Mouse (Mus musculus) spleen, adult 10 weeks (tissue): ENCODE results near the gene Tcaf1. TPM values are rescaled to one million over a fixed set of nuclear protein-coding genes. Genes with fewer than 3 reads are reported as not detected.

Source experiments
- polyA plus RNA-seq: library from polyadenylated mRNA; stranded (reverse); fragments of 350-450 nt; fragmentation: Illumina TruSeq; extraction: RNeasy Lipid Tissue Mini Kit (QIAGEN cat#74804); gene quantifications from one replicate; pipeline ENCODE4 v1.2.3, GENCODE M21; 2015; ENCODE audit warnings: low replicate concordance; ENCODE audit not compliant: insufficient read depth

Tcaf1 gene
- polyA plus RNA-seq, result 8.8 TPM

GRCm38 (mm10) chr6:42709291-42710211 lies at the start of gene Tcaf1:
Gene Tcaf1 (minus strand): TSS chr6:42710088.

GRCm38 (mm10) chr6:42756104-42756503 lies 46.2 kb upstream of the Tcaf1 start, which contains the start of gene Olfr38:
Gene Olfr38 (plus strand): TSS chr6:42756404.

DNA sequence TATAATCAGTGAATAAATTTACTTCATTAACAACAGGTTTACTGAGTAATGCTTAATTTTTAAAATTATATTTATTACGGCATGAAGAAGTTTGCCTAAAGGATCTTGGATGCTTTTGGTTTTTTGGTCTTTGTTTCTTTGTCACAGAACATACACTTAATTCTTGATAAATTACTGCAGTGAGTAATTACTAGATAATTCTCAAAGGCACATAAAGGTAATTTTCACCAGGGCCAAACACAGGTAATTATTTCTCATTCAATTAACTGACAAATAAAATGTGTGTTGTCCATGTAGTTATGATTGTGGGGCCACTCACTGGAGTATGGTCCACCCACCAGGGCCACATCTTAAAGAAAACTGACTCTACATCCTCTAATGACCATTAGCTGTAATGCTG lies 29.2 kb upstream of the Tcaf1 start, which contains the start of gene Olfr453:
TSS of gene Olfr453 (plus strand) at position 301 of the 400 bp plus-strand sequence.

GRCm38 (mm10) chr6:42644912-42645549 lies 64.9 kb downstream of the Tcaf1 start, which contains the start of gene Tcaf2:
Gene Tcaf2 (minus strand): TSS chr6:42645254.

Other genes starting within 250 kb of the Tcaf1 start
- not detected for gene Olfr458, start 244.9 kb downstream of the Tcaf1 start, polyA plus RNA-seq
- gene Olfr457, start 233.8 kb downstream of the Tcaf1 start, polyA plus RNA-seq, result not detected
- gene Olfr456, start 222.9 kb downstream of the Tcaf1 start, polyA plus RNA-seq, result not detected
- gene Olfr455, start 162.5 kb downstream of the Tcaf1 start, polyA plus RNA-seq, result not detected
- not detected for gene Tcaf3, start 112.4 kb downstream of the Tcaf1 start, polyA plus RNA-seq
- gene Tcaf2, start 64.8 kb downstream of the Tcaf1 start, polyA plus RNA-seq, result 1.8 TPM
- gene Olfr453, start 29.3 kb upstream of the Tcaf1 start, polyA plus RNA-seq, result not detected
- gene Olfr38, start 46.3 kb upstream of the Tcaf1 start, polyA plus RNA-seq, result not detected
- gene Olfr452, start 75.0 kb upstream of the Tcaf1 start, polyA plus RNA-seq, result not detected
- not detected for gene Olfr450, start 101.9 kb upstream of the Tcaf1 start, polyA plus RNA-seq
- not detected for gene Olfr449, start 124.3 kb upstream of the Tcaf1 start, polyA plus RNA-seq
- not detected for gene Olfr448, start 180.4 kb upstream of the Tcaf1 start, polyA plus RNA-seq
- gene Olfr447, start 198.8 kb upstream of the Tcaf1 start, polyA plus RNA-seq, result not detected
- gene Olfr446, start 211.3 kb upstream of the Tcaf1 start, polyA plus RNA-seq, result not detected
- gene Olfr444, start 239.0 kb upstream of the Tcaf1 start, polyA plus RNA-seq, result not detected